Mouse (Mus musculus): ENCODE data around the gene Sipa1l2. TPM values are rescaled to one million over a fixed set of nuclear protein-coding genes. Genes with fewer than 3 reads are reported as not detected.
A peak's percentile ranks its signal among the peaks of the same experiment; 100 is the strongest.

Sipa1l2 gene
- polyA plus RNA-seq, 1 experiment from 2014 or later, result 14.1 TPM

- Histone ChIP-seq H3K9ac (ENCODE audit: low read length) (peak overlapping the region; percentile 31; the same call in 1 of the 2 replicates), H3K36me3 (ENCODE audit: control insufficient read depth, insufficient read depth, low read length) (no peaks in the 10 kb centered on the region), H3K4me1 (ENCODE audit: control insufficient read depth, insufficient read depth, low read length) (peaks cover 14% of the 10 kb centered on the region), H3K27ac (ENCODE audit: low read depth, low read length) (no peak overlapping the region), H3K4me2 (no peak overlapping the region), H3K9me3 (ENCODE audit: control insufficient read depth, low read length) (peaks cover 3% of the 10 kb centered on the region; the same call in 1 of the 2 replicates), H3K27me3 (ENCODE audit: control insufficient read depth, insufficient read depth, low read length) (no peaks in the 10 kb centered on the region), H3K4me3 (ENCODE audit: low read depth, low read length) (no peak overlapping the region)
- ATAC-seq (ENCODE audit: low FRiP score) (peak; percentile 67; the same call in 1 of the 2 replicates), DNase-seq (ENCODE audit: low spot score, missing footprints) (peak; percentile 91)
- 24% methylated on average over 8 of the region's 8 CpGs for WGBS
Observed at GRCm38 (mm10) chr8:125369491-125370236, 199.9 kb downstream of the Sipa1l2 start.

GRCm38 (mm10) chr8:125368341-125369035 lies 201.1 kb downstream of the Sipa1l2 start:
- Histone ChIP-seq H3K36me3 (ENCODE audit: control insufficient read depth, insufficient read depth, low read length) (no peaks in the 10 kb centered on the region), H3K4me3 (ENCODE audit: low read depth, low read length) (no peak overlapping the region), H3K4me1 (ENCODE audit: control insufficient read depth, insufficient read depth, low read length) (peaks cover 14% of the 10 kb centered on the region), H3K4me2 (no peak overlapping the region), H3K27me3 (ENCODE audit: control insufficient read depth, insufficient read depth, low read length) (no peaks in the 10 kb centered on the region), H3K27ac (ENCODE audit: low read depth, low read length) (no peak overlapping the region), H3K9me3 (ENCODE audit: control insufficient read depth, low read length) (no peaks in the 10 kb centered on the region), H3K9ac (ENCODE audit: low read length) (no peak overlapping the region)
- DNase-seq (ENCODE audit: low spot score, missing footprints), result no peak
- WGBS, result 63% methylated on average over 4 of the region's 4 CpGs
- ATAC-seq (ENCODE audit: low FRiP score), result no peak

Other genes with a start within 250 kb of the Sipa1l2 start
- 8.5 and 10.4 TPM in 2 replicates for gene Map10, start 100.0 kb upstream of the Sipa1l2 start, polyA plus RNA-seq (2014; fragmentation: Nextera tagmentation; extraction: Ambion mirVana)
- 18.0 and 20.6 TPM in 2 replicates for gene Ntpcr, start 160.2 kb upstream of the Sipa1l2 start, polyA plus RNA-seq (2014; fragmentation: Nextera tagmentation; extraction: Ambion mirVana)

All from midbrain, embryonic 11.5 days (tissue).